Mouse (Mus musculus) CD4-positive, CD25-positive, alpha-beta regulatory T cell, adult 4 months (primary cell): Measurements from ENCODE around the gene Abhd13. TPM values are rescaled to one million over a fixed set of nuclear protein-coding genes. Genes with fewer than 3 reads are reported as not detected.

Experiments used
- ATAC-seq: one replicate; pipeline ENCODE4 v1.8.0; 2017
- polyA plus RNA-seq, 2 experiments: library from polyadenylated mRNA; unstranded; fragments of 100-300 nt; shearing (Covaris generic); gene quantifications; one replicate each; pipeline ENCODE4 v1.2.1; 2017

Abhd13 gene
- polyA plus RNA-seq, 2 experiments from 2014 or later: 2.8 to 4.3 TPM

- no peak for ATAC-seq
Measured at GRCm38 (mm10) chr8:10017231-10017630, 39.7 kb downstream of the Abhd13 start.

DNA sequence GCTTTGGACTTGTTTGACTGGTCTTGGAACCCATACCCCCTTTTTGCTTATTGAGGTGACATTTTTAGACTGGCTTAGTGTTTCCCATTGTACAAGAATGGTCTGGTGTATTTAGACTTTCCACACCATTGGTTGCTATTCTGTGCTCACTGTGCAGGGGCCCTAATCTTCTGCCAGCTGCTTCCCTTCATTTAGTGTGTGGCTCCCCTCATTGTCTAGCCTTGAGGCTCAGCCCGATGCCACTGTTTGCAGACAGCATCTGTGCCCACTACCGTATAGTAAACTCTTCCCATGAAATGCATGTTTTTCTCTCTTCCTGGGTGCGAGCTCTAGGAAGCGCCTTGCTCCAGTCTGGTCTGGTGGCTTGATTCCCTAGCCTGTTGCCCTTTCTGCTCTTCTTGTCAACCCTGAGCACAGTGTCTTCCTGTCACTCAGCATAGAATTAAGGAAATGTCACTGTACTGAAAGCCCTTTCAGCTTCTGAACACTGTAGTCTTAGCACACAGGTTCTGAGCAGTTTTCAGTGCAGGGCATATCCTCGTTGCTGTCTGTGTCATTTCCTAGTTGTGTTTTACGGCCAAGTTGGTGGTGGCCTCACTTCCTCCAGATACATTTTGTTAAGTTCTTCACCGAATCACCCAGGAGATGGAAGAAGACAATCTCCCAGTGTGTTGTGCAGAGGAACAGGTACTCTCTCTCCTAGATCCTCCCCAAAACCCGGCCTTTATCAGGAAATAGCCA is 53.0 kb downstream of the Abhd13 start:
- ATAC-seq: no peak

- no peak for ATAC-seq
Measured at GRCm38 (mm10) chr8:10031177-10031576, 53.7 kb downstream of the Abhd13 start.

- no peak for ATAC-seq
Measured at GRCm38 (mm10) chr8:10040866-10041265, 63.4 kb downstream of the Abhd13 start.

Other genes with a start within 250 kb of the Abhd13 start
- gene Fam155a, start 206.5 kb upstream of the Abhd13 start, polyA plus RNA-seq: not detected
- gene Gm10217, start 113.5 kb upstream of the Abhd13 start, polyA plus RNA-seq: not detected
- gene Lig4, start within 50 bp of the Abhd13 start, polyA plus RNA-seq: 1 to 10 TPM; 3.3 to 5.0 TPM
- 1 to 10 TPM; 5.9 to 8.9 TPM for gene Tnfsf13b, start 28.8 kb downstream of the Abhd13 start, polyA plus RNA-seq
- not detected for gene Myo16, start 176.2 kb downstream of the Abhd13 start, polyA plus RNA-seq